Mouse (Mus musculus): ENCODE data around the gene Dlg4. TPM values are rescaled to one million over a fixed set of nuclear protein-coding genes. Genes with fewer than 3 reads are reported as not detected.

Gene Dlg4
- polyA plus RNA-seq, 1 experiment, result 8.3 TPM

GRCm38 (mm10) chr11:69995391-69995960 is 21.3 kb upstream of the Dlg4 start, which contains the start of gene Phf23:
Gene Phf23 (plus strand): TSS chr11:69995777.
- Histone ChIP-seq H3K36me3 (ENCODE audit: control insufficient read depth, insufficient read depth, low read length) (peaks cover 2% of the 10 kb centered on the region; the same call in 1 of the 2 replicates), H3K4me3 (ENCODE audit: insufficient read depth, low read depth, low read length) (peak within 1 kb of the TSS; percentile 86), H3K27ac (ENCODE audit: insufficient read depth, low read depth, low read length) (peak within 1 kb of the TSS; percentile 92), H3K27me3 (replicated peaks; ENCODE audit: control insufficient read depth, insufficient read depth, low read length) (no peaks in the 10 kb centered on the region), H3K4me1 (ENCODE audit: control insufficient read depth, insufficient read depth, low read length) (peaks cover 6% of the 10 kb centered on the region; the same call in 1 of the 2 replicates)
- TF ChIP-seq POLR2A (IDR thresholded peaks at IDR 0.05; ENCODE audit: low read depth, low read length) (peak; percentile 44), CTCF (conservative IDR thresholded peaks at IDR 0.05; ENCODE audit: insufficient read depth, insufficient read length, low read depth, low read length) (peak; percentile 41)
- DNase-seq, result peak; percentile 99
- WGBS, result under 1% methylated on average over 36 of the region's 36 CpGs

DNA sequence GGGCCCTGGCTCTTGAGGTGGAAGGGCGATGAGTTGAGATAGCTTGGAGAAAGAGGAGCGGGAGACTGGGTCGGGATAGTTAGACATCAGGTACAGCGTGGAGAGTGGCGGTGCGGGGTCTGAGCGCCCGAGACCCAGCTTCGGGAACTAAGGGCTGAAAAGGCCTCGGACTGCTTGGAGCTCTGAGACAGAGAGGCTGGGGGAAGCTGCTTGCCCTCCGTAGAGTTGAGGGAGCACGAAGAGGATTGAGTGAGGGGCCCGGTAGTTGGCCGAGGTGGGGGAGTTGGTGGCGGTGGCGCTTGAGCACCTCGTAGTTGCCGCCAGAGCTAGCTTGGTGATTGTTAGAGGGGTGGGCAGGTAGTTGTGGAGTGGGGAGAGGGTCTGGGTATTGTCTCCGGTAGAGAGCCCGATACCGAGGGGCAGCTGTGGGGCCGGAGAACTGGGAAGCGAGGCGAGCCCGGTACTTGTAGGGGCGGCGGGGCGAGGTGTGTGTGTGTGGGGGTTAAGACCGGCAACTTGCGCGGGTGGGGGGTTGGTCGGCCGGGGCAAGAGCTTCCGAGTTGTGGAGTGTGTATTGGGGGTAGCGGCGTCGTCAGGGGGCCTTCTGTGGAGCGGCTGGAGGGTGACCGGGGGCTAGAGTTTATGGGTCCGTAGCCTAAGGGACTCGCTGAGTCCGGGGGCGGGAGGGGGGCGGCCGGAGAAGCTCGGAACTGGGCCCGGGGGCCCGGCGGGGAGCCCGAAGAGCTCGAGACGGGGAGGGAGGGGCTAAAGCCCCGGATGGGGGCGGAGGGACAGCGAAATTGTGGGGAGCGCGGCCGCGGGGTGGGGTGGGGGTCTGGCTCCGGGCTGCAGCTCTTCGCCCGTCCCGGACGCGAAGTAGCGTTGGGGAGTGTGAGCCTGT is 20.3 kb upstream of the Dlg4 start:
- peaks cover 2% of the 10 kb centered on the region; the same call in 1 of the 2 replicates for H3K36me3 ChIP-seq (ENCODE audit: control insufficient read depth, insufficient read depth, low read length)
- peak; percentile 49 for DNase-seq
- WGBS, result 1% methylated on average over 66 of the region's 66 CpGs
- H3K27me3 ChIP-seq (replicated peaks; ENCODE audit: control insufficient read depth, insufficient read depth, low read length), result no peaks in the 10 kb centered on the region
- peak overlapping the region; percentile 86 for H3K4me3 ChIP-seq (ENCODE audit: insufficient read depth, low read depth, low read length)
- no peak for TF ChIP-seq POLR2A (IDR thresholded peaks at IDR 0.05; ENCODE audit: low read depth, low read length)
- TF ChIP-seq CTCF (conservative IDR thresholded peaks at IDR 0.05; ENCODE audit: insufficient read depth, insufficient read length, low read depth, low read length), result no peak
- H3K27ac ChIP-seq (ENCODE audit: insufficient read depth, low read depth, low read length), result peak overlapping the region; percentile 92
- H3K4me1 ChIP-seq (ENCODE audit: control insufficient read depth, insufficient read depth, low read length), result peaks cover 6% of the 10 kb centered on the region; the same call in 1 of the 2 replicates

DNA sequence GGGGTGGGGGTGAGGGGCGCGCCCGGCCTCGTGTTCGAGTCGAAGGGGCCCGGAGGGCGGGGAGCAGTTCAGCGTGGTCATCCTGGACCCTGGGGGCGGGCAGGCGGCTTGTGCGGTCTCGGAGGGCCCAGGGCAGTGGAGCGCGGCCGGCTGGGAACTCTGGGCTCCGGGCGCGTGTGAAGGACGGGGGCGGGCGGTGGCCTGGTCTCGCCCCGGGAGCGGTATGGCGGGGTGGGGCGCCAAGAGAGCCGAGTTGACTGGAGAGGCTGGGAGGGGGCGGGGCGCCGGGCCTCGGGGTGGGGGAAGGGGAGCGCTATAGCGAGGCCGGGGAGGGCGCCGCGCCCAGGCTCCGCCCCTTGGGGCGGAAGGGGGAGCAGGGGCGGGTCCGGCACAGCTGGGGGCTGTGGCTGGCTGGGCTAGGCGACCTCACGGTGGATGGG is 19.7 kb upstream of the Dlg4 start:
- Histone ChIP-seq H3K4me1 (ENCODE audit: control insufficient read depth, insufficient read depth, low read length) (peaks cover 6% of the 10 kb centered on the region; the same call in 1 of the 2 replicates), H3K27ac (ENCODE audit: insufficient read depth, low read depth, low read length) (peak overlapping the region; percentile 80), H3K27me3 (replicated peaks; ENCODE audit: control insufficient read depth, insufficient read depth, low read length) (no peaks in the 10 kb centered on the region), H3K4me3 (ENCODE audit: insufficient read depth, low read depth, low read length) (peak overlapping the region; percentile 86), H3K36me3 (ENCODE audit: control insufficient read depth, insufficient read depth, low read length) (peaks cover 2% of the 10 kb centered on the region; the same call in 1 of the 2 replicates)
- 1% methylated on average over 39 of the region's 44 CpGs for WGBS
- DNase-seq, result peak; percentile 95
- TF ChIP-seq CTCF (conservative IDR thresholded peaks at IDR 0.05; ENCODE audit: insufficient read depth, insufficient read length, low read depth, low read length), result no peak
- no peak for TF ChIP-seq POLR2A (IDR thresholded peaks at IDR 0.05; ENCODE audit: low read depth, low read length)

DNA sequence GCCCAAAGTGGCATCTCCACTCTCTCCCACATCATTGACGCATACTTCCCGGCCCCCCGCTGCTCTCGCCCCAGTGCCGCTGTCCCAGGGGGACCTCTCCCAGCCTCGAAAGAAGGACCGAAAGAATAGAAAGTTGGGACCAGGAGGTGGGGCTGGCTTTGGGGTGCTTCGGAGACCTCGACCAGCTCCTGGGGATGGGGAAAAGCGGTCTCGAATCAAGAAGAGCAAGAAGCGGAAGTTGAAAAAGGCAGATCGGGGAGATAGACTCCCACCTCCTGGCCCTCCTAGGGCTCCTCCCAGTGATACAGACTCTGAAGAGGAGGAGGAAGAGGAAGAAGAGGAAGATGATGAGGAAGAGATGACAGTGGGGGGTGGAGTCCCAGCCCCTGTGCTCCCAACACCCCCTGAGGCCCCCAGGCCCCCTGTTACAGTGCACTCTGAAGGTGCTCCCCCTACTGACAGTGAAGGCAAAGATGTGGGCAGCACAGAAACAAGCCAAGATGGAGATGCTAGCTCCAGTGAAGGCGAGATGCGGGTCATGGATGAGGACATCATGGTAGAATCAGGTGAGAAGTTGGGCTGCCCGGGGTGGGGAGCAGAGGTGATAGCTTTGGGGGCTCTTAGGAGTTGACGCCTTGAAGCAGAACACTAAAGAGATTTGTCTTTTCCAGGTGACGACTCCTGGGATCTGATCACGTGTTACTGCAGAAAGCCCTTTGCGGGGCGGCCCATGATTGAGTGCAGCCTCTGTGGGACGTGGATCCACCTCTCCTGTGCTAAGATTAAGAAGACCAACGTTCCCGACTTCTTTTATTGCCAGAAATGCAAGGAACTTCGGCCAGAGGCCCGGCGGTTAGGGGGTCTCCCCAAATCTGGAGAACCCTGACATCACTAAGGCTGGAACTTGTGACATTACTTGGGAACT is 17.9 kb upstream of the Dlg4 start:
- WGBS, result 92% methylated on average over 27 of the region's 27 CpGs
- Histone ChIP-seq H3K4me1 (ENCODE audit: control insufficient read depth, insufficient read depth, low read length) (peaks cover 3% of the 10 kb centered on the region; the same call in 1 of the 2 replicates), H3K27ac (ENCODE audit: insufficient read depth, low read depth, low read length) (no peak overlapping the region), H3K27me3 (replicated peaks; ENCODE audit: control insufficient read depth, insufficient read depth, low read length) (no peaks in the 10 kb centered on the region), H3K4me3 (ENCODE audit: insufficient read depth, low read depth, low read length) (no peak overlapping the region), H3K36me3 (ENCODE audit: control insufficient read depth, insufficient read depth, low read length) (peaks cover 2% of the 10 kb centered on the region; the same call in 1 of the 2 replicates)
- DNase-seq, result no peak
- 0 out of 2 replicates have a peak, but pooled peaks have one; percentile 17 for TF ChIP-seq CTCF (conservative IDR thresholded peaks at IDR 0.05; ENCODE audit: insufficient read depth, insufficient read length, low read depth, low read length)
- TF ChIP-seq POLR2A (IDR thresholded peaks at IDR 0.05; ENCODE audit: low read depth, low read length), result no peak

DNA sequence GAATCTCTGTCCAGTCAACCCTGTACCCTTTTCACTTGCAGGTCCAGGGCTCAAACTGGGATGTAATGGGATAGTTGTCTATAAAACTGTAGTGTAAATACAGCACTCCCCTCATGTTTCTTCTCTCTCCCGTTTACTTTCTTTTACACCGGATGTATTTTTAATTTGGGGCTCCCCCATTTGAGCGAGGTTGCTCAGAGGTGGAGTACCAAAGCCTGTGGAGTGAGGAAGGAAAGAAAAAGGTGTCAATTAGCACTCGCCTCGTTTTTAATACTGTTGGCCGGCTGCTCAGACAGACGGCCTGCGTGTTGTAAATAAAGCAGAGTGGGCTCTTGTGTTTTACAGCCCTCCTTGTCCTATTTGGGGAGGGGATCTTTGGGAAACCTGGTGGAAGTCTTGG is 17.1 kb upstream of the Dlg4 start:
- WGBS, result 59% methylated on average over 8 of the region's 8 CpGs
- no peak overlapping the region; the same call in 1 of the 2 replicates for H3K27ac ChIP-seq (ENCODE audit: insufficient read depth, low read depth, low read length)
- DNase-seq, result no peak

DNA sequence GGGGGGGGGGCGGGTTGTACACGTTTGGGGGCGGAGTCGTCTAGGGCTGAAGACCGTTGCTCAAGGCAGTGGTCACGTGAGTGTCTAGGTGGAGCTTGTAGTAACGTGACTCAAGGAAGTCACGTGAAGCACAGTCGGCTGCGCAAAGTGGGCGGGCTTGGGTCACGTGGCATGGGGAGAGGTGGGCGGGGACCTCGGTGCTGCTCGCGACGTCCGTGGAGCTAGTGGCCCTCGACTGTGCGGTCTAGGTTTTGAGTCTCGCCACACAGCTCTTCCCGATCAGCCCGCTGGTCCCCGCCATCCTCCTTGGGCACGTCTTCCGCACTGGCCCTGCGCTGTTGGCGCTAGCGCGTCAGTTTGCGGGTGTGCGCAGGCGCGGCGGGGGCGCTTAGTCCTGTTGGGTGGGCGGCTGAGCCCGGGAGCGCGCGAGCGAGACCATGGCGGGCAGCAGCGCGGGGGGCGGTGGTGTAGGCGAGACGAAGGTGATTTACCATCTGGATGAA is 16.3 kb upstream of the Dlg4 start, which contains the start of gene Dvl2:
Gene Dvl2 (plus strand): TSS at position 200 of the 503 bp plus-strand sequence.
- Histone ChIP-seq H3K36me3 (ENCODE audit: control insufficient read depth, insufficient read depth, low read length) (no peaks in the 10 kb centered on the region; the same call in 1 of the 2 replicates), H3K4me1 (ENCODE audit: control insufficient read depth, insufficient read depth, low read length) (peaks cover 3% of the 10 kb centered on the region; the same call in 1 of the 2 replicates), H3K27ac (ENCODE audit: insufficient read depth, low read depth, low read length) (peak within 1 kb of the TSS; percentile 65), H3K27me3 (replicated peaks; ENCODE audit: control insufficient read depth, insufficient read depth, low read length) (no peaks in the 10 kb centered on the region), H3K4me3 (ENCODE audit: insufficient read depth, low read depth, low read length) (peak within 1 kb of the TSS; percentile 69)
- 1% methylated on average over 48 of the region's 48 CpGs for WGBS
- no peak for TF ChIP-seq CTCF (conservative IDR thresholded peaks at IDR 0.05; ENCODE audit: insufficient read depth, insufficient read length, low read depth, low read length)
- peak; percentile 88 for TF ChIP-seq POLR2A (IDR thresholded peaks at IDR 0.05; ENCODE audit: low read depth, low read length)
- DNase-seq, result peak; percentile 97

More for the DNA sequence above, 17.1 kb upstream of the Dlg4 start:
- Histone ChIP-seq H3K4me3 (ENCODE audit: insufficient read depth, low read depth, low read length) (no peak overlapping the region), H3K27me3 (replicated peaks; ENCODE audit: control insufficient read depth, insufficient read depth, low read length) (no peaks in the 10 kb centered on the region), H3K4me1 (ENCODE audit: control insufficient read depth, insufficient read depth, low read length) (peaks cover 3% of the 10 kb centered on the region; the same call in 1 of the 2 replicates), H3K36me3 (ENCODE audit: control insufficient read depth, insufficient read depth, low read length) (peaks cover 1% of the 10 kb centered on the region; the same call in 1 of the 2 replicates)
- TF ChIP-seq CTCF (conservative IDR thresholded peaks at IDR 0.05; ENCODE audit: insufficient read depth, insufficient read length, low read depth, low read length), result no peak
